Mouse (Mus musculus) thymus, adult 2 months (tissue): ENCODE measurements around the gene Nek3.

Experiments
- CTCF ChIP-seq: fragments of 200-500 bp; IDR thresholded peaks from 2 replicates; pipeline ENCODE4 v1.5.1; 2012; ENCODE audit warnings: mild to moderate bottlenecking, control low read depth, low read length, moderate library complexity, borderline replicate concordance; ENCODE audit not compliant: control insufficient read depth, poor library complexity, insufficient read depth; ENCODE audit errors: extremely low read depth
- POLR2A ChIP-seq: fragments of 200-500 bp; IDR thresholded peaks from 2 replicates; pipeline ENCODE4 v1.6.1; 2012; ENCODE audit warnings: mild to moderate bottlenecking, low read length, control low read depth, moderate library complexity; ENCODE audit not compliant: control insufficient read depth, poor library complexity, insufficient read depth; ENCODE audit errors: extremely low read depth

DNA sequence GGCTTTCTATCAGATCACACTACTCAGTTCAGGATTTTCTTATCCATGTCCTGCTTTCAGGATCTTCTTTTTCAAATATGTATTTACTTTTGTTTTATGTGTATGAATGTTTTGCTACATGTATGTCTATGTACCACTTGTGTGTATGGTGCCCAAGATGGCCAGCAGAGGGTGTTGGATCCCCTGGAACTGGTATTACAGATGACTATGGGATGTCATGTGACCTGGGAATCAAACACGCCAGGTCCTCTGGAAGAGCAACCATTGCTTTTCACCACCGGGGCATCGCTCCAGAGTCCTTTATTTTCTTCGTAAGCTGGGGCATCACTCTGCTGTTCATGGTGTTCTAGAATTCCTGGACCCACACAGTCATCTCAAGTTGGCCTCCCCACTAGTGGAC is 77.0 kb downstream of the Nek3 start:
- TF ChIP-seq CTCF = no peak
- TF ChIP-seq POLR2A = no peak
